Mouse (Mus musculus) heart, embryonic 14.5 days (tissue): ENCODE measurements at regions not wholly inside any gene's neighbourhood (a gene's known extent, or its start where the extent isn't known, plus 50 kb on each side); places are given as distances from the start of the nearest gene placed in this dataset.

Source experiments
- ATAC-seq: fragments of 200-750 bp; cut with Nextera tagmentation; 2 replicates; pipeline ENCODE4 v1.8.0; 2017; ENCODE audit warnings: low read depth, moderate TSS enrichment; ENCODE audit not compliant: insufficient number of reproducible peaks, insufficient read depth, low FRiP score
- H3K27ac ChIP-seq, 2 experiments: fragments of 200-500 bp in 1 of 2; fragments of 300-500 bp in 1 of 2; sonication (generic) in 1 of 2; replicated peaks in 1 of 2; 2 replicates each; pipeline ENCODE4 v1.5.1; 2012 to 2014; ENCODE audit warnings: low read depth in 2 of 2, low read length in 2 of 2, control low read depth in 1 of 2, mild to moderate bottlenecking in 1 of 2, mixed read lengths in 1 of 2; ENCODE audit not compliant: control insufficient read depth in 1 of 2, insufficient read depth in 1 of 2
- H3K27me3 ChIP-seq: fragments of 300-500 bp; sonication (generic); 2 replicates; pipeline ENCODE4 v1.6.1; 2014; ENCODE audit warnings: mild to moderate bottlenecking, low read length, control low read depth; ENCODE audit not compliant: control insufficient read depth, insufficient read depth
- H3K36me3 ChIP-seq: fragments of 300-500 bp; sonication (generic); 2 replicates; pipeline ENCODE4 v1.6.1; 2014; ENCODE audit warnings: mild to moderate bottlenecking, control low read depth, low read length, mixed read lengths; ENCODE audit not compliant: control insufficient read depth, insufficient read depth
- H3K4me1 ChIP-seq, 2 experiments: fragments of 200-500 bp in 1 of 2; fragments of 300-500 bp in 1 of 2; sonication (generic) in 1 of 2; 2 replicates each; pipeline ENCODE4 v1.6.1; 2012 to 2014; ENCODE audit warnings: low read length in 2 of 2, control low read depth in 1 of 2, mixed read lengths in 1 of 2; ENCODE audit not compliant: control insufficient read depth in 2 of 2, insufficient read depth in 2 of 2
- H3K4me2 ChIP-seq: fragments of 300-500 bp; sonication (generic); 2 replicates; pipeline ENCODE4 v1.6.1; 2014; ENCODE audit warnings: mild to moderate bottlenecking, low read length
- H3K4me3 ChIP-seq, 2 experiments: fragments of 200-500 bp in 1 of 2; fragments of 300-500 bp in 1 of 2; sonication (generic) in 1 of 2; 2 replicates each; pipeline ENCODE4 v1.5.1; 2012 to 2014; ENCODE audit warnings: low read length in 2 of 2, mild to moderate bottlenecking in 2 of 2, control low read depth in 1 of 2, low read depth in 1 of 2, moderate library complexity in 1 of 2; ENCODE audit not compliant: control insufficient read depth in 1 of 2, insufficient read depth in 1 of 2
- H3K9ac ChIP-seq: fragments of 300-500 bp; sonication (generic); 2 replicates; pipeline ENCODE4 v1.6.1; 2014; ENCODE audit warnings: mild to moderate bottlenecking, low read length
- H3K9me3 ChIP-seq: fragments of 300-500 bp; sonication (generic); 2 replicates; pipeline ENCODE4 v1.6.1; 2016; ENCODE audit warnings: low read length, control low read depth; ENCODE audit not compliant: control insufficient read depth
- WGBS: fragments of 180-500 bp; shearing (Covaris S2); extraction: QIAGEN DNeasy Blood & Tissue Kit; methylation state at CpG from one replicate; pipeline ENCODE4 v1.1.7; 2014; 5-methylcytosine and 5-hydroxymethylcytosine counted together

- WGBS: 75% methylated on average over 7 of the region's 7 CpGs
- Histone ChIP-seq H3K36me3 (no peaks in the 10 kb centered on the region), H3K4me2 (no peak overlapping the region), H3K27ac (no peak overlapping the region), H3K4me3 (no peak overlapping the region), H3K27me3 (no peaks in the 10 kb centered on the region), H3K9me3 (no peaks in the 10 kb centered on the region), H3K4me1 (no peaks in the 10 kb centered on the region), H3K9ac (no peak overlapping the region)
- no peak for ATAC-seq
Measured at GRCm38 (mm10) chr13:70205334-70205733, 403.1 kb downstream of the Med10 start.

GRCm38 (mm10) chr13:70210158-70210557 lies 408.0 kb downstream of the Med10 start:
- no peaks in the 10 kb centered on the region for H3K36me3 ChIP-seq
- 55% methylated on average over 3 of the region's 3 CpGs for WGBS
- no peak overlapping the region for H3K27ac ChIP-seq
- H3K4me1 ChIP-seq: no peaks in the 10 kb centered on the region
- no peak overlapping the region for H3K4me2 ChIP-seq
- no peak overlapping the region for H3K9ac ChIP-seq
- H3K9me3 ChIP-seq: no peaks in the 10 kb centered on the region
- no peaks in the 10 kb centered on the region for H3K27me3 ChIP-seq
- ATAC-seq: no peak
- H3K4me3 ChIP-seq: no peak overlapping the region

- no peak overlapping the region for H3K9ac ChIP-seq
- no peaks in the 10 kb centered on the region for H3K9me3 ChIP-seq
- no peaks in the 10 kb centered on the region for H3K27me3 ChIP-seq
- ATAC-seq: no peak
- H3K36me3 ChIP-seq: no peaks in the 10 kb centered on the region
- H3K27ac ChIP-seq: no peak overlapping the region
- WGBS: 79% methylated on average over 3 of the region's 3 CpGs
- H3K4me1 ChIP-seq: no peaks in the 10 kb centered on the region
- H3K4me3 ChIP-seq: no peak overlapping the region
- no peak overlapping the region for H3K4me2 ChIP-seq
Measured at GRCm38 (mm10) chr13:70213017-70213416, 410.8 kb downstream of the Med10 start.

- ATAC-seq: no peak
- no peak overlapping the region for H3K27ac ChIP-seq
- 79% methylated on average over 2 of the region's 2 CpGs for WGBS
- H3K4me1 ChIP-seq: no peaks in the 10 kb centered on the region
- H3K27me3 ChIP-seq: no peaks in the 10 kb centered on the region
- no peaks in the 10 kb centered on the region for H3K9me3 ChIP-seq
- H3K4me2 ChIP-seq: no peak overlapping the region
- H3K4me3 ChIP-seq: no peak overlapping the region
- no peak overlapping the region for H3K9ac ChIP-seq
- H3K36me3 ChIP-seq: no peaks in the 10 kb centered on the region
Measured at GRCm38 (mm10) chr13:70213622-70214021, 411.4 kb downstream of the Med10 start.

GRCm38 (mm10) chr13:70214022-70214654 lies 411.9 kb downstream of the Med10 start:
- no peaks in the 10 kb centered on the region for H3K27me3 ChIP-seq
- no peaks in the 10 kb centered on the region for H3K36me3 ChIP-seq
- H3K27ac ChIP-seq: no peak overlapping the region
- ATAC-seq: no peak
- H3K9ac ChIP-seq: no peak overlapping the region
- H3K4me2 ChIP-seq: no peak overlapping the region
- no peaks in the 10 kb centered on the region for H3K9me3 ChIP-seq
- H3K4me1 ChIP-seq: no peaks in the 10 kb centered on the region
- WGBS: 68% methylated on average over 10 of the region's 10 CpGs
- H3K4me3 ChIP-seq: no peak overlapping the region

- Histone ChIP-seq H3K4me1 (no peaks in the 10 kb centered on the region), H3K9ac (no peak overlapping the region), H3K36me3 (no peaks in the 10 kb centered on the region), H3K27ac (no peak overlapping the region), H3K4me3 (no peak overlapping the region), H3K9me3 (no peaks in the 10 kb centered on the region), H3K4me2 (no peak overlapping the region), H3K27me3 (no peaks in the 10 kb centered on the region)
- ATAC-seq: no peak
- WGBS: 77% methylated on average over 6 of the region's 6 CpGs
Measured at GRCm38 (mm10) chr13:70216134-70216533, 413.9 kb downstream of the Med10 start.

GRCm38 (mm10) chr13:70217429-70218133 lies 415.4 kb downstream of the Med10 start:
- ATAC-seq: no peak
- Histone ChIP-seq H3K9ac (no peak overlapping the region), H3K4me3 (no peak overlapping the region), H3K36me3 (no peaks in the 10 kb centered on the region), H3K4me2 (no peak overlapping the region), H3K4me1 (no peaks in the 10 kb centered on the region), H3K27ac (no peak overlapping the region), H3K27me3 (no peaks in the 10 kb centered on the region), H3K9me3 (no peaks in the 10 kb centered on the region)
- 73% methylated on average over 15 of the region's 15 CpGs for WGBS

GRCm38 (mm10) chr13:70223485-70223884 lies 413.9 kb downstream of the Ice1 start:
- H3K27me3 ChIP-seq: no peaks in the 10 kb centered on the region
- H3K36me3 ChIP-seq: no peaks in the 10 kb centered on the region
- ATAC-seq: no peak
- no peak overlapping the region for H3K9ac ChIP-seq
- no peaks in the 10 kb centered on the region for H3K4me1 ChIP-seq
- no peak overlapping the region for H3K27ac ChIP-seq
- no peak overlapping the region for H3K4me3 ChIP-seq
- no peak overlapping the region for H3K4me2 ChIP-seq
- WGBS: 86% methylated on average over 5 of the region's 5 CpGs
- no peaks in the 10 kb centered on the region for H3K9me3 ChIP-seq
